Mouse (Mus musculus) lung, postnatal 36 days (tissue): ENCODE data around the gene Mthfsd.

Experiments
- DNase-seq: peaks from one replicate; pipeline ENCODE4 v3.0.0; 2022; ENCODE audit warnings: mixed read lengths

The Mthfsd gene

DNA sequence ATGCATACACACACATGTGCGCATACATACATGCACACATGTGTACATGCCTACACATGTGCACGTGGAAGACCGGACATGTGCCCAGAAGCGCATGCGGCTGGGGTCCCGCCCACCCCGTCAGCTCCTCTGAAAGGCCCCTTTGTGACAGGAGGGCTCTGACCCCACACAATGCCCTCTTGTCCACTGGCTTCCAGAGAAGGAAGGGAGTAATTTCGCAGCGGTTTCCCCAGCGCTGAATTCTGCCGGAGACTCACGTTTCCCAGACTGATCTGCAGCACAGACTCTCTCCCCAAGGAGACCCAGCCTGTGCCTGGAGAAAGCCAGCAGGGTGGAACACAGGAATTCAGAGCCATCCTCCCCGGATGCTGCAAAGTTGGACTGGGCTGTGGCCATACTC is 44.5 kb downstream of the Mthfsd start:
- DNase-seq = no peak

DNA sequence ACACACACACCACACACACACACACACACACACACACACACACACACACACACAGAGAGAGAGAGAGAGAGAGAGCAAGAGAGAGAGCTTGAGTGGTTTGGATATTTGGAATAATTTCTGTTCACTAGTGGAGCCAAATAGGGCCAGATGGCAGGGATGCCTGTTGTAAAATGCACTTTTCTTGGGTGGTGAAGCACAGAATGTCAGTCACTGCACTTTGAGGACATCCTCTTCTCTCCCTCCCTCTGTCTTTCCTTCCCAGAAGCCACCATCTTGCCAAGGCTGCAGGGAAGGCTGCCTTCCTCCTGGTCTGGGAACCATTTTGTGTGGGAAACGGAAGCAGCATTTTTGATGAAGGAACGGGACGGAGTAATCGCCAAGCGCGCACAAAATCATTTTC is 45.7 kb downstream of the Mthfsd start:
- DNase-seq = no peak

DNA sequence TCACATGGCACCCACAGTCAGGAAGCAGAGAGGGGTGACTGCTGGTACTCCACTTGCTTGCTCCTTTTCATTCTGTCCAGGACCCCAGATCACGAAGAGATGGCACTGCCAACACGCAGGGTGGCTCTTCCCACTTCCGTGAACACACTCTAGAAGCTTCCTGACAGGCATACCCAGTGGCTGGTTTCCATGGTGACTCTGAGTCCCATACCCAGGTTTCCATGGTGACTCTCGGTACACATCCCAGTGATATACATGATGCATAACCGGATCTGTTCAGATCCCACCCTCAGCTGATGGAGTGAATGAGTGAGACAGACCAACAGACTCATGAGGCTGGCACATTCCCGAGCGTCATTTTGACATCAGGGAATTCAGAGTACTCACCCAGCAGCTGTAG is 49.1 kb downstream of the Mthfsd start:
- DNase-seq = no peak

DNA sequence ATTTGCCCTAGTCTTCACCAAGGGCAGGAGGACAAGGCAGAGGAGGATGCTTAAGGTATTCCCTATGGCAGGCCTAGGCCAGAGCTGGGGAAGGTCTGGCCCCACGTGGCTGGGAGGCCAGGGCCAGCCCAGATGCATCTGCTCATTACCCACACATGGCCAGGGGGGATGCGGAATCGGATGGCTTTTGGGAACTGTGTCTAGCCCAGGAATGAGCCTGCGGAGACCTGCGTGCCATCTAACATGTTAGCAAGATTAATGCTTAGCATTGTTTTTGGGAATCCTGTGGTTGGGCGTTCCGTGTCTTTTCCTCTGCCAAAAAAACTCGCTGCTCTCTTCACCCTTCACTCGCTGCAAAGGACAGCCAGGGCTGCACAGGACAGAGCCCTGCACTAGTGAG is 50.1 kb downstream of the Mthfsd start:
- DNase-seq = no peak

DNA sequence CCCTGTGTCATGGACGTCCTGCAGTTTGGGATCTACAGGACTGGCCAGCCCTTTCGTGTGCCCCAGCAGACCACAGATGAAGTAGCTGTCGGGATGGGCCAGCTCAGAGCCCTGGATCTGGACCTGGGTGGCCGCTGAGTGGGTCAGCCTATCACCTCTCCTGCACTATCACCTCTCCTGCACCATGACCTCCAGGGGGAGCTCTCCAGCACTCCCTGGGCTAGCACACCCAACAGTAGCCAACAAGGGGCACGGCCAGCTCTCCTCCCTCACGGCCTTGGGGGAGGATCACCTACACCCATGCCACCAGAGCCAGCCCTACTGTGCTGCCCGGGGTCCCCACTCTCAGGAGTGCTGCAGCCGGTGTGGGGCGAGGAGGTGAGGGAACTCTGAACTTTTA is 60.8 kb downstream of the Mthfsd start:
- peak; percentile 43 for DNase-seq

DNA sequence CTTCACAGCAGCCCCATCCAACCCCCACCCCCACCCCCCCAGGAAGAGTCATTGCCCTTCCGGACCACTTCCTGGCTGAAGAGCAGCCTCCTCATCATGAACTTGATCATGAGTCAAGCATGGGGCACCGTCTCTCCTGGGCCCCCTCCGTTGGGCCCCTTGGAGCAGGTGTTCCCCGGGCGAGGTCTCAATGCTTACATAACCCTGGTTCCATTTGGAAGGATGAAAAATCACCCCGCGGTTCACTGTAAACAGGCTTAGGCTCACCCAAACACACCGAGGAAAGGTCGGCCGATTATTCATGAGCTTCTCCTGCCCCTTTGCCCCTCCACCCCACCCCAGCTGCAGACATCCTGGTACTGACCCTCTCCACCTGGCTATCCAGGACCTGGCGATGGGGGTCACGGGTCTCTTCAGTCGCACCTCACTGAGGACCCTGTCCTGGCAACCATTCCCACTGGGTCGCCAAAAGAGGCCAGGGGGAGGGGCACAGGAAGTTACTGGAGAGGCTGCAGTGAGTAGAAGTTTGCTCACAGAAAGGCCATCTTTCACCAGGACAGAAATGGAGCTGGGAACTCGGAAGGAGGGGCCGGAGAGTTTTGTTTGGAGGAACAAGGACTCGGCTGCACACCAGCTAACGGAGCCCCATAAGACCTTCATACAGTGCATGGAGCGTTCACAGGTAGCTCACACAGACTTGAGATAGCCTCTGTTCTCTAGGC is 64.3 kb downstream of the Mthfsd start:
- no peak for DNase-seq
